In genomic region chr2:135926660-135927343, GRCm38 (mm10) we compare ENCODE assay signal across 9 mouse cellular contexts.
DNase-seq lines count a peak whose midpoint lies in the region; ATAC-seq and TF ChIP-seq lines count a peak whose summit lies in the region.
"Had no signal": no experiment of that assay in that cellular context is flagged by ENCODE, and none has a peak within 500 bp of the region (broad histone marks: within the 10 kb centered on the region; RNA-seq: fewer than 3 reads in every experiment).

No protein-coding gene starts in this region.

- no peak overlapping the region for H3K4me2 ChIP-seq in forebrain, postnatal 0 days (ENCODE audit: low read depth)
- H3K4me2 ChIP-seq in intestine, postnatal 0 days (replicated peaks; ENCODE audit: low read depth) = no peak overlapping the region
- no peak overlapping the region for H3K4me2 ChIP-seq in limb, embryonic 14.5 days (replicated peaks; ENCODE audit: low read depth, low read length, severe bottlenecking)

- H3K27ac ChIP-seq in forebrain, postnatal 0 days (ENCODE audit: low read depth, low read length) = no peak overlapping the region
- no peak overlapping the region for H3K27ac ChIP-seq in intestine, postnatal 0 days (ENCODE audit: low read depth, low read length)
- H3K27ac ChIP-seq in limb, embryonic 14.5 days (replicated peaks; ENCODE audit: low read depth, low read length) = no peak overlapping the region

- no peaks in the 10 kb centered on the region for H3K36me3 ChIP-seq in forebrain, postnatal 0 days (ENCODE audit: insufficient read depth)
- H3K36me3 ChIP-seq in intestine, postnatal 0 days (ENCODE audit: control insufficient read depth, insufficient read depth) = no peaks in the 10 kb centered on the region
- H3K36me3 ChIP-seq in limb, embryonic 14.5 days (ENCODE audit: control insufficient read depth, insufficient read depth, low read length) = no peaks in the 10 kb centered on the region

- DNase-seq in embryo, embryonic 10.5 days (ENCODE audit: low spot score) = peak; percentile 64
- DNase-seq in embryo, embryonic 10 days (ENCODE audit: low spot score) = no peak
- DNase-seq in 3134 (ENCODE audit: extremely low read depth, insufficient read length, low spot score) = peak; percentile 24
- peak; percentile 39 for DNase-seq in brain, embryonic 18.5 days (ENCODE audit: low read depth, low spot score)
- peak; percentile 82 for DNase-seq in forebrain, postnatal 0 days
- peak; percentile 75 for DNase-seq in limb, embryonic 14.5 days (ENCODE audit: low spot score)
- DNase-seq in retina, postnatal 1 day = peak; percentile 53

- peak; percentile 75 for TF ChIP-seq CTCF in forebrain, postnatal 0 days (IDR thresholded peaks at IDR 0.05; ENCODE audit: low read depth)
- peak; percentile 75 for TF ChIP-seq CTCF in intestine, postnatal 0 days (IDR thresholded peaks at IDR 0.05; ENCODE audit: low read depth)

- H3K4me3 ChIP-seq in forebrain, postnatal 0 days (ENCODE audit: low read depth, low read length) = no peak overlapping the region
- no peak overlapping the region for H3K4me3 ChIP-seq in intestine, postnatal 0 days (ENCODE audit: low read depth, low read length)
- H3K4me3 ChIP-seq in limb, embryonic 14.5 days (replicated peaks; ENCODE audit: low read length) = no peak overlapping the region
- H3K4me3 ChIP-seq: myocyte had no signal

- no peaks in the 10 kb centered on the region for H3K4me1 ChIP-seq in forebrain, postnatal 0 days (ENCODE audit: insufficient read depth)
- no peaks in the 10 kb centered on the region for H3K4me1 ChIP-seq in intestine, postnatal 0 days (replicated peaks; ENCODE audit: control insufficient read depth, insufficient read depth, low read length)
- no peaks in the 10 kb centered on the region for H3K4me1 ChIP-seq in limb, embryonic 14.5 days (ENCODE audit: control insufficient read depth, insufficient read depth, low read length)

- H3K27me3 ChIP-seq in forebrain, postnatal 0 days (ENCODE audit: insufficient read depth, low read length) = no peaks in the 10 kb centered on the region
- no peaks in the 10 kb centered on the region for H3K27me3 ChIP-seq in intestine, postnatal 0 days (replicated peaks; ENCODE audit: control insufficient read depth, insufficient read depth, low read length)
- no peaks in the 10 kb centered on the region for H3K27me3 ChIP-seq in limb, embryonic 14.5 days (ENCODE audit: control insufficient read depth, insufficient read depth, low read length)

- no peaks in the 10 kb centered on the region for H3K9me3 ChIP-seq in forebrain, postnatal 0 days (ENCODE audit: low read length)
- H3K9me3 ChIP-seq in intestine, postnatal 0 days (ENCODE audit: control insufficient read depth) = no peaks in the 10 kb centered on the region
- no peaks in the 10 kb centered on the region for H3K9me3 ChIP-seq in limb, embryonic 14.5 days (ENCODE audit: control insufficient read depth, low read length)

- TF ChIP-seq POLR2A in limb, embryonic 14.5 days (IDR thresholded peaks at IDR 0.05; ENCODE audit: borderline replicate concordance, extremely low read depth, insufficient read depth, insufficient read length) = no peak

- H3K9ac ChIP-seq in forebrain, postnatal 0 days = no peak overlapping the region
- no peak overlapping the region for H3K9ac ChIP-seq in intestine, postnatal 0 days (ENCODE audit: low read depth, low read length)
- H3K9ac ChIP-seq in limb, embryonic 14.5 days (ENCODE audit: low read depth, low read length, severe bottlenecking) = no peak overlapping the region

- ATAC-seq in forebrain, postnatal 0 days = peak; percentile 40; the same call in 1 of the 2 replicates
- 0 out of 2 replicates have a peak, but pooled peaks have one; percentile 8 for ATAC-seq in intestine, postnatal 0 days
- ATAC-seq in limb, embryonic 14.5 days (ENCODE audit: low FRiP score, low read depth) = peak; percentile 37; the same call in 1 of the 2 replicates

- WGBS in forebrain, postnatal 0 days = 82% methylated on average over 8 of the region's 8 CpGs
- WGBS in intestine, postnatal 0 days = 76% methylated on average over 8 of the region's 8 CpGs
- WGBS in limb, embryonic 14.5 days = 73% methylated on average over 8 of the region's 8 CpGs
